Mouse (Mus musculus): Measurements from ENCODE around the gene Rhot1. TPM values are rescaled to one million over a fixed set of nuclear protein-coding genes. Genes with fewer than 3 reads are reported as not detected.

The Rhot1 gene
- polyA plus RNA-seq (2017; shearing (Covaris generic)) = 10 to 100 TPM; 53.4 to 59.7 TPM

GRCm38 (mm10) chr11:80208860-80209800 is at the start of gene Rhot1:
Gene Rhot1, plus strand, starts transcription at chr11:80209019.

GRCm38 (mm10) chr11:80183705-80184255 is 25.0 kb upstream of the Rhot1 start, which contains the start of gene Rnf135:
Gene Rnf135, plus strand, starts transcription at chr11:80183851.

GRCm38 (mm10) chr11:80300551-80301315 is 91.9 kb downstream of the Rhot1 start, which contains the start of gene Rhbdl3:
Gene Rhbdl3, plus strand, starts transcription at chr11:80300912.

Other genes with a start within 250 kb of the Rhot1 start
- gene Utp6, start 246.6 kb upstream of the Rhot1 start, polyA plus RNA-seq (2017; shearing (Covaris generic)) = 10 to 100 TPM; 50.9 to 51.3 TPM
- gene Suz12, start 215.9 kb upstream of the Rhot1 start, polyA plus RNA-seq (2017; shearing (Covaris generic)) = 10 to 100 TPM; 44.4 to 54.0 TPM
- gene Crlf3, start 128.0 kb upstream of the Rhot1 start, polyA plus RNA-seq (2017; shearing (Covaris generic)) = 100 to 1,000 TPM; 305 to 309 TPM
- 1 to 10 TPM; 3.8 to 3.9 TPM for gene Atad5, start 119.6 kb upstream of the Rhot1 start, polyA plus RNA-seq (2017; shearing (Covaris generic))
- 10 to 100 TPM; 15.0 to 19.7 TPM for gene Tefm, start 66.8 kb upstream of the Rhot1 start, polyA plus RNA-seq (2017; shearing (Covaris generic))
- under 1 TPM; 0.17 to 0.42 TPM for gene Adap2, start 54.9 kb upstream of the Rhot1 start, polyA plus RNA-seq (2017; shearing (Covaris generic))
- gene Rnf135, start 25.2 kb upstream of the Rhot1 start, polyA plus RNA-seq (2017; shearing (Covaris generic)) = 10 to 100 TPM in 1 of 2 experiments, 1 to 10 TPM in 1; 9.7 to 19.0 TPM
- gene Rhbdl3, start 91.9 kb downstream of the Rhot1 start, polyA plus RNA-seq (2017; shearing (Covaris generic)) = 1 to 10 TPM; 6.8 to 7.0 TPM
- gene 5730455P16Rik, start 169.0 kb downstream of the Rhot1 start, polyA plus RNA-seq (2017; shearing (Covaris generic)) = 10 to 100 TPM; 14.7 to 15.9 TPM
- gene Zfp207, start 174.3 kb downstream of the Rhot1 start, polyA plus RNA-seq (2017; shearing (Covaris generic)) = 100 to 1,000 TPM; 206 to 212 TPM
- gene Psmd11, start 219.6 kb downstream of the Rhot1 start, polyA plus RNA-seq (2017; shearing (Covaris generic)) = 100 to 1,000 TPM; 129 to 133 TPM

All from inflammation-experienced regulatory T-cells (primary cell).